Mouse (Mus musculus) natural killer cell, adult 2 months (primary cell): ENCODE results near the gene Sec62.
"Not testable (repeated sequence)": the region's sequence is repeated elsewhere in the genome, so short reads cannot be mapped to it uniquely, and the experiment has no call there.

Experiments used
- DNase-seq, 2 experiments: peaks; one replicate each; pipeline ENCODE4 v3.0.0; 2022; ENCODE audit warnings: low spot score in 2 of 2

Gene Sec62

GRCm38 (mm10) chr3:30831848-30832606, 39.4 kb downstream of the Sec62 start:
- no peak for DNase-seq

- no peak for DNase-seq
These were observed 40.6 kb downstream of the Sec62 start for GRCm38 (mm10) chr3:30833254-30833653.

GRCm38 (mm10) chr3:30845755-30846154, 53.1 kb downstream of the Sec62 start:
- no peak for DNase-seq

- DNase-seq: no peak
These were observed 54.7 kb downstream of the Sec62 start for GRCm38 (mm10) chr3:30847413-30847812.

GRCm38 (mm10) chr3:30851422-30851821, 58.7 kb downstream of the Sec62 start:
- DNase-seq: no peak

GRCm38 (mm10) chr3:30853596-30853995, 60.9 kb downstream of the Sec62 start:
- DNase-seq: no peak

GRCm38 (mm10) chr3:30855604-30856458, 63.2 kb downstream of the Sec62 start, which contains the start of gene Gpr160:
TSS of gene Gpr160 (plus strand) at chr3:30855950.
- DNase-seq: peak; percentile 82 to 83

- not testable (repeated sequence) for DNase-seq
These were observed 66.9 kb downstream of the Sec62 start for GRCm38 (mm10) chr3:30859599-30859998.

GRCm38 (mm10) chr3:30860705-30861104, 68.0 kb downstream of the Sec62 start:
- no peak for DNase-seq

GRCm38 (mm10) chr3:30863712-30864435, 71.2 kb downstream of the Sec62 start:
- DNase-seq: peak; percentile 41 to 68

GRCm38 (mm10) chr3:30864640-30865039, 72.0 kb downstream of the Sec62 start:
- no peak for DNase-seq

GRCm38 (mm10) chr3:30868176-30868575, 75.5 kb downstream of the Sec62 start:
- no peak for DNase-seq

- DNase-seq: no peak
These were observed 76.0 kb downstream of the Sec62 start for GRCm38 (mm10) chr3:30868625-30869024.

GRCm38 (mm10) chr3:30869995-30870394, 77.3 kb downstream of the Sec62 start:
- no peak for DNase-seq
